Mouse (Mus musculus): Measurements from ENCODE around the gene Rab23.

Gene Rab23

DNA sequence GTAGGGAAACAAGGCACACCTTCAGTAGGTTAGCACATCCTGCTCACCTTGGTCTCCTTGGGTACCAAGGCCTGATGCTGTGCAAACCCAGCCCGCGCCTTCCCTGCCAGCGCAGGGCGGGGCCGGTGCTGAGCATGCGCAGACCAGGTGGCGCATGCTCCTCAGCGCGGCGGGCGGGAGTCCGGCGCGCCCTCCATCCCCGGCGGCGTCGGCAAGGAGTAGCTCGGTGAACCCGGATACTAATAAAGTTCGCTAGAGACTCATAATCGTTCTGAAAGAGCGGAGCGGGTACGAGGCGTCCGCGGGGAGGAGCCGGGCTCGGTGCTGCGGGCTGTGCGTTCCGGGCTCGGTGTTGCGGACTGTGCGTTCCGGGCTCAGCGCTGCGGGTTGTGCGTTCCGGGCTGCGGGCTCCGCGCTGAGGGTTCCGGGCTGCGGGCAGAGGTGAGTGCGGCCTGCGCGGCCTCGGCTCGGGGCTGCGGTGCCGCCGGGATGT is at the start of gene Rab23:
Gene Rab23 (plus strand): TSS at position 155 of the 493 bp plus-strand sequence.
- peak; percentile 92 for DNase-seq

DNA sequence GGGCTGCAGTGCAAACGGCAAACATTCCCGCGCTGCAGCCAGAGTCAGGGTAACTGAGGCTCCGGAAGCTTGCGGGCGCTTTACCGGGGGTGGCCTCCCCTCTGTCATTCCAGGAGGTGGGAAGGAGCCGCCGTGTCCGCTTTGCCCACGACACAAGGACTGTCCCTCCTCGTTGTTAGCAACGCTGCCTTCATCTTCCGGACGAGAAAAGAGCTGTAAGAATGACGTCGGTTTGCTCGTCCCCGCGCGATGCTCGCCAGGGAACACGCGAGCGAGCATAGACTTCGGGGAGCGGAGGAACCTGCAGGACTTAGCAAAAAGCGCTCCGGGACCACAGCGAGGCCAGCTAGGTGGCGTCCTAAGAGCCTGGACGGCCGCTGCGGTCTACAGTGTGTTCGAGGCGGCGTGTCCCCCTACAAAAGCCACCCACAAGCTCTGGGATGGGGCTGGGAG is 49.5 kb upstream of the Rab23 start:
- peak; percentile 76 for DNase-seq

DNA sequence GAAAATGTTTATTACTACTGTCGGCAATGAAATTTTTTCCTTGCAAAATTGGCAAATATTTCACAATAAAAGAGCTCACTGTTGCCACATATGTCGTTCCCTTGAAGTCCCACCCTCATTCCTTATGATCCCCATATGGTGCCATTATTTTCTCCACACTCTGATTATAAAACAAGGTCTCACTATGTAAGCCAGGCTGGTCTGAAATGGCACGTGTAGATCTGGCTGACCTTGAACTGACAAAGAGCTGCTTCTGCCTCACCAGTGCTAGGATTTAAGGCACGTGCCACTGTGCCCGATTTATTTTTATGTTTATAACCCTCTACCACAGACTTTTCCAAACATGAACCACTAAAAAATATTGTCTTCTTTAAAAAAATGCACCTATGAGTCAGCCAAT is 48.2 kb upstream of the Rab23 start:
- no peak for DNase-seq

DNA sequence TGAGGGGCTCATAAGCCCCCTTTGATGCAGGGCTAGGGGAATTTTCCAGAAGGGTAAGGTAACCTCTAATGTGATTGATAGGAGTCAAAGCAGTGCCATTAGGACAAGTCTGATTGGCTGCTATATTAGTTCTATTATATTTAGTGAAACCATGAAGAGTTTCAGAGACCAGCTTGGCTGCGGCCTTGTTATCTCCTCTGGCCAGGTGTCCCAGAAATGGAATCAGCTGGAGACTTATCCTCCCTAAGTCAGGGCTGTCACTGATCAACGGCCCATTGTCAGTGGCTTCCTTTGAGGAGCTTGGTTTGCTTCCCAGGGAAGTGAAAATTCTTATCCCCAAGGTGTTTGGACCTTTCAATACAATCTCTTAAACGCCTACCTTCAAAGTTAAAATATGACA is 47.6 kb upstream of the Rab23 start:
- DNase-seq = no peak

DNA sequence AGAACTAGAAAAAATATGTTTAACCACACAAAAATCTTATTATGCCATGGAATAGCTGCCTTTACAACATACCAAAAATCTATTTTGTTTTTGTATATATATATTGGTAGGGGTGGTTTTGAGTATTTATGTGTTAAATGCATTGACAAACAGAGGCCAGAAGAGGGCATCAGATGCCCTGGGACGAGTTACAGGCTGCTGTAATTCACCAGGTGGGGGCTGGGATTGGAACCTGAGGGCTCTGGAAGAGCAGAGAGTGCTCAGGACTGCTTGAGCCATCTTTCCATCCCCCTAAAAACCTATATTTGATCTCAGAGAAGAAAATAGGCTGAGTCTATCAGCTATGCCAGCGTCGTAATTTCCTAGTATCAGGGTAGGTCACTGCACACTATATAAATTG is 47.2 kb upstream of the Rab23 start:
- DNase-seq = peak; percentile 41

DNA sequence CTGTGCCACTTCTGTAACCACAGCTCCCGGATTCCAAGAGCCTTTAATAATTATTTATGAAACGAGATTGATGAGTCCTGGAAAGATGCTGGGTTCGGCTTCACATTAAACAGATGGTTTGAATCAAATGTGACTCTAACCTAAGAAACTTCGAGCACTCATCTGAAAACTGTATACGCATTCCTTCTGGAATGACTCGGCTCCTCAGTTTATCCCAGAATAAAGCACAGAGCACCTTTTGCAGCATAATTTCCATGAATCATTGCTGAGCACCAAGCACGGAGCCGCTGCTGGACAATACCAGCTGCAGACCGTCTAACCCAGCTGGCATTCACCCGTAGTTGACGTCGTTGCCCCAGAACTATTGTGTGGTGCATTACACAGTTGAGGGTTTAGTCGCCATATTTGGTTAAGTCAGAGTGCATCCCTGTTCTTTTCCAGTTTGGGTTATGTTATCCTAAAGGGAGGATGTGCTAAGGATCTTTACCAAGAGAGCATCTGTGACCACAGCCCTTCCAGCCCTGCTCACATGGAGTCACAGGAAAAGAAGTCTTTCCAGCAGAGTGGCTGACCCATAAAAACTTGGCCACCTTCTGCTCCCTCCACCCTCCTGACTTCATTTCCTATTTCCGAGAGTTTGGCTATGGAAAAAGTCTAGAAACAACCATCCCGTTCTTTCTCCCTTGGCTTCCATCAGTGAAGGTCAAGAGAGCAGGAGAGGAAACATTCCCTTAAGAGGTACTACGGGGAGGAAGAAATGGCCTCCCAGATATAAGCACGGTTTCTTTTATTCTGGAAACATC is 46.3 kb upstream of the Rab23 start:
- no peak for DNase-seq

DNA sequence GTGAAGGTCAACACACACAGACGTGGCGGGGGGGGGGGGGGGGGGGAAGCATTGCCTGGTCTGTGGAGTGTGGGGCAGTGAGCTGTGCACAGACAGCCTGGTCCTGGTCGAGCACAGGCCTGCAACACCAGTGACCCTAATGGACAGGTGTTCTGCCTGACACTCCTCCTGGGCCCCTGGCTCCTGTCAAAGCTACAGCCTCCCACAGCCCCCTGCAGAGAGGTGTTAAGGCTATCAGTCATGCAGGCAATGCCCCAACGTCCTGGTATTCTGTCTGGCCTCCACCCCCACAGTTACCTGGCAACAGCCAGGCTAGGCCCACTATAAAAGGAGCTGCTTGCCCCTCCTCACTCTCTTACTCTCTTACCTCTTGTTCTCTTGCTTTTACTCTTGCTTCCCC is 39.3 kb upstream of the Rab23 start:
- no peak for DNase-seq

DNA sequence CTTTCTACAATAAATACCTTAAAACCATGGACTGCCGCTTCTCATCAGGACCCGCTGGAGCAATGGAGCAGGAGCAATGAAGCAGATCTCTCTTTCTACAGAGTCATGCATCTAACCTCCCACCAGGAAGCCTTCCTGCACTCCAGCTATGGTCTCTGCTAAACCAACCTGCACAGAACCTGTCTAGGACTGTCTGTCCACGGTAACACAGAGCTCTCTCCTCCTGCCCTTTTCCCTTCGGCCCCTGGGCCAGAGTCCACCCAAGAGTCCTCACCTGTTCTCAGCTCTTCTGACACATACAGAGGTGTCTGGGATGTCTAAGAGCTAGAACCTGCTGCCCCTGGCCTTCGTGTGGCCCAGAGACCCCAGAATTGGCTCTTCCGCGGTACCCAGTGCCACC is 38.8 kb upstream of the Rab23 start:
- DNase-seq = no peak

DNA sequence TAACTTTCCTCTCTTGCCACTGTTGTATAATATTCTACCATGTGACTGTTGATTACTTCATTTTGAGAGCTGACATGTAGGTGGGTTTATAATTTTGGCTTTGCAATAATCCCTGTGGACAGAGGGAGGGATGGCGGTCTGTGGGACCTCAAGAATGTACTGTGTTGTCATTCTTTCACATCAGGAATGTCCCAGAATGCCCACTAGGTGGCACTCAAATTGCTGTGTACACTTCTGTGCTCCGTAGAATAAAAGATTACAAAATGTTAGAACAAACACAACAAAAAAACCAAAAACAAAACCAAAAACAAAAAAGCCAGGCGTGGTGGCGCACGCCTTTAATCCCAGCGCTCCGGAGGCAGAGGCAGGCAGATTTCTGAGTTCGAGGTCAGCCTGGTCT is 35.2 kb upstream of the Rab23 start:
- no peak for DNase-seq

DNA sequence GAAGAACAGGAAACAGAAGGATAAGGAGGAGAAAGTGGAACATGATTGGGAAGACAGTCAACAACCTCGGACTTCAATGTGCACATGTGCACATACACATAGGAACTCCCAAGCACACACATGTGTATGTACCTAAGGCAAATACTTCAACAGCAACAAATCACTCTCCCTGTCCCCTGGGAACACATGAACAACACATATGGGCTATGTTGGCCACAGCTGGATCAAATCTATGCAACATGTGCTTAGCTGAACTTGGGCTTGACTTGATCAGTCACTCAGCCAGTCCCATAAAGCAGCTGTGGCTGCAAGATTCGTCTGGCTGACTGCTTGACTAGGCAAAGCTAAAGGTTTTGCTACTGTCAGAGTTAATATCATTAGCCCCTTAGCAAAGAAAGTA is 30.9 kb upstream of the Rab23 start:
- DNase-seq = no peak

DNA sequence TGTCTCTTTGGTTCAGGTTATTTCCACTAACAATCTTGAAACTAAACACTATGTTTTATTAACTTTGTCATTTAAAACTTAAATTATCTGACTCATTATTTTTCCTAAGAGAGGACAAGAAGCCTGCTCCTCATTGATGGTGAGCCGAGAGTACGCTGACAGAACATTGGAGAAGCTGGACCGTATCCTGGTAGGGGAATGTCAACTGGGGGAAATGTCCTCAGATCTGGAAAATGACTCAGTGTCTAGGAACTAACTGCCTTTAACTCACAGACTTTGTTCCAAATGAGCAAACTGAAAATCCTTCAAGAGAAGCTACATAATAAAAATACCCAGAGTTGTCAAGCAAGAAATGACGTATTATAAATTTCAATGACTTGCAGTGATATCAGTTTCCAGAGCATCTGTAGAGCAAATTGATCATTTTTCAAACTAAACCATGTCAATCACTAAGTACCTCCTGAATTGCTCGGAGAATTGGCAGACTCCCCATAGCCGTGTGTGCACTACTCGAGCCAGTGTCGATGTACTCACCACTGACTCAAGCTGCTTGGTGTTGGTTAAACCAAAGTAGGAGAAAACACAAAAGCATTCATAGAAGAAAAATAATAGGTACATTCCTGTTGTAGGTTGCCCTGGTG is 30.1 kb upstream of the Rab23 start:
- DNase-seq = no peak

DNA sequence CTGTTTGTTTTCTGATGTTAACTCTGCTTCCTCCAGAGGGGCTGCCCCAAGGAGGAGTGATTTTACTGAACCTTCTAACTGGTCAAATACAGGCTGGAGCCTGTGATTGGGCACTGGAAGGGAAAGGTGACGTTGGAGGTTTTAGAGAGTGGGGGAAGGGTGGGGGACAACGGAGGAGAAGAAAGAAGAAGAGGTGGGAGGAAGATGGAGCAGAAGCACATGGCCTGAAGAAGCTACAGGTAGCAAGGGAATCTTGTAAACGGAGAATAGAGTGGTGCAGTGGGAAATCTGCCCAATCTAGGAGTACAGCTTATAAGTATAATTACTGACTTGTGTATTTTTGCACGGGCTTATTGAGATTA is 29.6 kb upstream of the Rab23 start:
- no peak for DNase-seq

DNA sequence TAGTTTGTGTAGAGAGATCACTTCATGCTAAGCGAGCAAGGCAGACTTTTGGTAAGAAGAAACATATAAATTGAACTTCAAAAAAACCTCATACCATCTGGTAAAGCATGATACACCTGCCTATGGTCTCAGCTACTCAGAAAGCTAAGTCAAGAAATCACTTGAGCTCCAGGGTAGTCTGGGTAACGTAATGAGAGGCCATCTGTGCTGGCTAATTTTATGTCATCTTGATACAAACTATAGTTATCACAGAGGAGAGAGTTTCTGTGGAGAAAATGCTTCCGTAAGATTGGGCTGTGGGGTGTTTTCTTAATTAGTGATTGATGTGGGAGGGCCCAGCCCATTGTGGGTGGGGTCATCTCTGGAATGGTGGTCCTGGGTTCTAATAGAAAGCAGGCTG is 25.8 kb upstream of the Rab23 start:
- DNase-seq = no peak

DNA sequence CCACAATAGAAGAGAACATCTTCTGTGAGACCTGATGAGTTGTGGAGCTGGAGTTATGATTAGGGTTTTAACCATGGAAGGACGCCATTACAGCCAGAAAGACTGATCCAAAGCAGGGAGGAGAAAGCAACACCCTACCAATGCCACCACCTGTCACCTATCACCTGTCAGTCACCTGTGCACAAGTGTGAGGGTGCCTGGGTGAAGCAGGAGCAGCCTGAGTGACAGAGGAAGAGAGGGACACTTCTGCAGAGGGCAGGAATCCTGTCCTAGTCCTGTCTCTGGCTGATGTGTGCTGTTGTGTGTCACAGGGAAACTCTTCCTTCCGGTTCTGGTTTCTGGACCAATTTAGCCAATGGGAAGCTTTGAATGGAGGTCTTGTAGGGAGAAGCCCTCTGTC is 23.7 kb upstream of the Rab23 start:
- no peak for DNase-seq

DNA sequence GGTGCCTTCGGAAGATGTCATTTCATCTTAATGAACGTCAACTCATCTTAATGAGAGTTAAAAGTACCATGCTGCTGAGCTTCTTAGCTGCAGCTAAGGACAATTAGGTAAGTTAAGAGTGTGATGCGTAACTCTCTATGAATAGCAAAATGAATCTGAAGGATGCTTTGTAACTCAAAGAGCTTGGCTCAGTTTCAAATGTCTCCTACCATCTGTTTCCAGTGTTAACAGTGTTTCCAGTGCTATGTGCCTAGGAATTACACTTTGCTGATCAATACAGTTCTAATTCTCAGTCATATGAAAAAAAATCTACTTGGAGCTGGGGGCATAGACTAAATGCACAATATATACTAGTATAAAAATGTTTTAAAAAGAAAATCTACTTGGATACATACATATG is 18.4 kb upstream of the Rab23 start:
- no peak for DNase-seq

DNA sequence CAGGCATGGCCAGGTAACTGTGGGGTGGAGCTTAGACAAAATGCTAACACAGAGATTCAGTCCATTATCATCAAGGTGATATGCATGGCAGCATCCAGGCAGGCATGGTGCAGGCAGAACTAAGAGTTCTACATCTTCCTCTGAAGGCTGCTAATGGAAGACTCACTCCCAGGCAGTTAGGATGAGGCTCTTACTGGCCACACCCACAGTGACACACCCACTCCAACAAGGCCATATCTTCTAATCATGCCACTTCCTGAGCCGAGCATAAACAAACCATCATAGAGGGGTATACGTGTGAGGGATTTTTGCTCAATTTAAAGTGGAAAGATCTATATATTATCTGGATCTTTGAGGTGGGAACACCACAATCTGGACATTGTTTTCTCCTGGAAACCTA is 10.1 kb upstream of the Rab23 start:
- no peak for DNase-seq

DNA sequence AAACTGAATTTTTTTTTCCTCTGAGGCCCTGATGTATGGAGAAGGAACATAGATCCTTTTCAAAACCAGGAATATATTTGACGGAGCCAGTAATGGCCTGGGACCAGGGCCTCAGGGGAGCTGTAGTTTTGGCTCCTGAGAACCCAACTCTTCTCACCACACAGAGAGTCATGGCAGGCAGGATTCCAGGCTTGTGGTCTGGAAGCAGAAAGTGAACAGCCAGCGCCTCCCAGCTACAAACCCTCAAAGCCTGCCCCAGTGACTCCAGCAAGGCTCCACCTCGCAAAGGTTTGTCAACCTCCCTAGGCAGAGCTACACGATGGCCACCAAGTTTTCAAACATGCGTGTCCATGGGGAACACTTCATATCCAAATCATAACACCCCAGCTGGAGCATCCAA is 7.7 kb upstream of the Rab23 start:
- DNase-seq = no peak

DNA sequence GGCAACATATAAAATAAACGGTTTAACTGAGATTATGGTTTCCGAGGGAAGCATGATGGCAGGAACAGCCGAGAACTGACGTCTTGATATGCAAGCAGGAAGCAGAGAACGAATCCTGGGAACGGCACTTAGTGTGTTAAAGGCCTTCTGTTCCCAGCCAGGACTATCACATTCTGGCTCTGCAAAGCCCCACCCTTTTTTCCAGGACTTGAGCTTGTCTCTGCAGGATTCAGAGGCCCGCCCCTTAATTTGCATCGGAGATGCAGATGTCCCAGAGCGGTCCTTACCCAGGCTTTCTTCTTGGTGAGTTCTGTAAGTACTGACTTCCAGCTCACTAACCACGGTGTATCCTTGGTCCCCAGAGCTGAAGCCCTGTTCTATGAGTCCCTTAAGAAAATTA is 4.9 kb upstream of the Rab23 start:
- DNase-seq = no peak

DNA sequence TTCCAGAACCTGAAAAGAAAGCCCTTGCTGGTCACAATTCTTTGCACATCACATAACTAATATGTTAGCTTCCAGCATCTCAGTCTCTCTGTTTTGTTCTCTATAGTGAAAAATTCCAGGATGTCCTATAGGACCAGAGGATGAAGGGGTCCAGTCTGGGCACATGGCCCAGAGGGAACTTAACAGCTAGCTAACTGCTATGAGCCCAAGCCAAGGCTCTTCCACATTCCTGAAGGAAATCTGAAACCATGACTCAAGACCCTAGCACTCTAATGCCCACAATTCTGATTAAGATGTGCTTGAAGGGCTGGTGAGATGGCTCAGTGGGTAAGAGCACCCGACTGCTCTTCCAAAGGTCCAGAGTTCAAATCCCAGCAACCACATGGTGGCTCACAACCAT is 2.1 kb upstream of the Rab23 start:
- DNase-seq = no peak

DNA sequence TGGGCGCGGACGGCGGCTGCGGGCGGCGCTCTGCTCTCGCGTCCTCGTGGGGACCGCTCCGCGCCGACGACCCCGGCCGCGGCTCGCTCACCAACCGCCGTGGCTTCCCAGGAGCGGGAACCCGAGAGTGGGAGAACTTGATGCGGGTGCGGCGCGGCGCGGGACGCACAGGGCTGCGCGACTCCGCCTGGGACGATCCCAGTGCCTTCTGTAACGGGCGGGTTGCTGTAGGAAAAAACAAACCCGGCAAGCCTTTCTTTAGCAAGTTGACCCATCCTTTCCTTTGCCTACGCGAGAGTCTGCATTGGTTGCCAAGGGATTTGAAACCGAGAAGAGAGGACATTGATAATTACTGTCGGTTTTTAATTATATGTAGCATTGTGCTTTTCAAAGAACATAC is 544 bp downstream of the Rab23 start:
- DNase-seq = no peak

DNA sequence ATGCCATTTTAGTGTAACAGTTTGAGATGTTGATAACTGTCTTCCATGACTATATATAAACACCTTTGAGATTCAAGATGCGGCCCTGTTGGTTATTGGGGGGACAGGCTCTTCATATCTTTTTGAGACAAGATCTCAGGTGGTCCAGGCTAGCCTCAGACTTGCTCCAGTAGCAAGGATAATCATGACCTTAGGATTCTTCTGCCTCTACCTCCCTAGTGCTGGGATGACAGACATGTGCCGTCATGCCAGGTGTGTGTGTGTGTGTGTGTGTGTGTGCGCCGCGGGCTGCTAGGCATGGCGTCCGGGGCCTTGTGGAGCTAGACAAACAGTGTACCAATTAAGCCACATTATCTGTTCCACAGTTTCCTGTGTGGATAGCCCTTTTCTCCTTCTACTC is 1.3 kb downstream of the Rab23 start:
- DNase-seq = no peak

DNA sequence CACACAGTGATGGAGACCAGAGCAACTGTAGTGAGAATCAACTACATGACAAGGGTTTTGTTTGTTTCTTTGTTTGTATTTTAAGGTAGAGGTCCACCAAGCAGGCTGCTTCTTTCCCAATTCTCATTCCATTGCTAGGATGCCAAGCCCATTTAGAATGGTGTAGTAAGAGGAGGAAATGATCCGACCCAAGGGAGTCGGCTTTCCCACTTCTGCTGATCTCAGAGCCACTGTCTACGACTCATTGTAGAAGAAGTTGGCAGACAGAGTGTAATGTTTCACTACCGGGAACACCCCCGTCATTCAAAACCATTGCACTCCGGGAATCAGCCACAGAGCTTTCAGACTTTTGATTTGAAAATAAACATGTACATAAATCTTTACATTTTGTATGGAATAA is 4.8 kb downstream of the Rab23 start:
- DNase-seq = no peak

DNA sequence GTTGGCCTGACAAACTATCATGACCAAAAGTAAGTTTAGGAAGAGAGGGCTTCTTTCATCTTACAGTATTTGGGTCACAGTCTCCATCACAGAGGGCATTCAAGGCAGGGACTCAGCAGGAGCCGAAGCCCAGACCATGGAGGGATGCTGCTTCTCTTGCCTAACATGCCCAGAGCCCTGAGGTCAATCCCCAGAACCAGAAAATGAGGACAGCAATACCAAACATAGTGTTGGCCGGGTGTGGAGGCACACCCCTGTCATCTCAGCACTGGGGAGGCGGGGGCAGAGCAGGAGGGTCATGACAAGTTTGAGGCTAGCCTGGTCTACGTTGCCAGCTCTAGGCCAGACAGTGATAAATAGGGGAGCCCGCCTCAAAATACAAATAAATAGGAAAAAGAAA is 5.4 kb downstream of the Rab23 start:
- DNase-seq = no peak

DNA sequence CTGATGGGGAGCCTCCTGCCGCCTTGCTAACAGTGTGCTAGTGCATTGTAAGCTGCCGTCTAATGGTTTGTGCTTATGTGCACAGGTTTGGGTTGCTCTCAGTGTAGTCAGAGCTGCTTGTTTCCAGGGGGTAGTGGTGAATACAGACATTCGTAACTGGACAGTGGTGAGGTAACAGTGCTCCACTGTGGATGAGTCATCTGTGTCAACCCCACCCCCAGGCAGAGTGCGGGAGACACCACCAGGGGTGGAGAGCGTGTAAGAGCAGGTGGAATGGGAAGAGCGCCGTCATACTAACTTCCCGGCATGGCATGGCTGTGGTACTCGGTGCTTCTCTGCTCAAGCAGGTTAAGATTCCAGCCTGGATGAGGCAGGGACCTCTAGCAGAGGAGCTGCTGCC is 13.4 kb downstream of the Rab23 start:
- no peak for DNase-seq
